Mouse (Mus musculus): ENCODE results near the gene Fermt3. TPM values are rescaled to one million over a fixed set of nuclear protein-coding genes. Genes with fewer than 3 reads are reported as not detected.

The Fermt3 gene
- polyA plus RNA-seq, 1 experiment, result 5.5 TPM

- DNase-seq (ENCODE audit: extremely low spot score in 1 of 2, low spot score in 1 of 2), result peak in 1 of 2 experiments; percentile 69
These were observed 43.4 kb downstream of the Fermt3 start, which contains the start of gene Plcb3 for GRCm38 (mm10) chr19:6975537-6976521. Plcb3 (minus strand) TSS chr19:6976470.

GRCm38 (mm10) chr19:6974211-6975205 lies 44.8 kb downstream of the Fermt3 start, which contains the start of gene Ppp1r14b:
Ppp1r14b (plus strand) TSS chr19:6974968.
- DNase-seq (ENCODE audit: extremely low spot score in 1 of 2, low spot score in 1 of 2), result peak in 1 of 2 experiments; percentile 75

GRCm38 (mm10) chr19:6973581-6974190 lies 45.6 kb downstream of the Fermt3 start:
- no peak for DNase-seq (ENCODE audit: extremely low spot score in 1 of 2, low spot score in 1 of 2)

GRCm38 (mm10) chr19:6972247-6972917 lies 46.9 kb downstream of the Fermt3 start:
- DNase-seq (ENCODE audit: extremely low spot score in 1 of 2, low spot score in 1 of 2), result no peak

GRCm38 (mm10) chr19:6971644-6972043 lies 47.6 kb downstream of the Fermt3 start:
- no peak for DNase-seq (ENCODE audit: extremely low spot score in 1 of 2, low spot score in 1 of 2)

GRCm38 (mm10) chr19:6970460-6971085 lies 48.7 kb downstream of the Fermt3 start:
- no peak for DNase-seq (ENCODE audit: extremely low spot score in 1 of 2, low spot score in 1 of 2)

- DNase-seq (ENCODE audit: extremely low spot score in 1 of 2, low spot score in 1 of 2), result no peak
These were observed 49.4 kb downstream of the Fermt3 start for GRCm38 (mm10) chr19:6969665-6970381.

- DNase-seq (ENCODE audit: extremely low spot score in 1 of 2, low spot score in 1 of 2), result no peak
These were observed 50.0 kb downstream of the Fermt3 start for GRCm38 (mm10) chr19:6969291-6969664.

- DNase-seq (ENCODE audit: extremely low spot score in 1 of 2, low spot score in 1 of 2), result no peak
These were observed 50.6 kb downstream of the Fermt3 start for GRCm38 (mm10) chr19:6968491-6969271.

GRCm38 (mm10) chr19:6956461-6956860 lies 62.8 kb downstream of the Fermt3 start:
- DNase-seq (ENCODE audit: extremely low spot score in 1 of 2, low spot score in 1 of 2), result no peak

- DNase-seq (ENCODE audit: extremely low spot score in 1 of 2, low spot score in 1 of 2), result no peak
These were observed 63.8 kb downstream of the Fermt3 start for GRCm38 (mm10) chr19:6955424-6955823.

- DNase-seq (ENCODE audit: extremely low spot score in 1 of 2, low spot score in 1 of 2), result no peak
These were observed 65.2 kb downstream of the Fermt3 start for GRCm38 (mm10) chr19:6954046-6954445.

- no peak for DNase-seq (ENCODE audit: extremely low spot score in 1 of 2, low spot score in 1 of 2)
These were observed 66.6 kb downstream of the Fermt3 start for GRCm38 (mm10) chr19:6952712-6953037.

GRCm38 (mm10) chr19:6951994-6952711 lies 67.1 kb downstream of the Fermt3 start:
- DNase-seq (ENCODE audit: extremely low spot score in 1 of 2, low spot score in 1 of 2), result peak in 1 of 2 experiments; percentile 70

- DNase-seq (ENCODE audit: extremely low spot score in 1 of 2, low spot score in 1 of 2), result peak; percentile 93 to 97
These were observed 67.8 kb downstream of the Fermt3 start for GRCm38 (mm10) chr19:6951381-6951968.

- DNase-seq (ENCODE audit: extremely low spot score in 1 of 2, low spot score in 1 of 2), result peak in 1 of 2 experiments; percentile 74
These were observed 68.6 kb downstream of the Fermt3 start for GRCm38 (mm10) chr19:6950613-6951153.

- no peak for DNase-seq (ENCODE audit: extremely low spot score in 1 of 2, low spot score in 1 of 2)
These were observed 69.3 kb downstream of the Fermt3 start for GRCm38 (mm10) chr19:6949951-6950350.

All from frontal cortex, adult 2 months (tissue).